Mouse (Mus musculus) G1E (cell line): ENCODE data around the gene S1pr2.

Source experiments
- CTCF ChIP-seq: IDR thresholded peaks from 2 replicates; pipeline ENCODE4 v1.5.1; 2012; ENCODE audit warnings: low read depth, low read length, inconsistent platforms, mixed read lengths
- GATA1 ChIP-seq: IDR thresholded peaks from 2 replicates; pipeline ENCODE4 v1.6.1; 2012; ENCODE audit warnings: borderline replicate concordance, low read length, inconsistent platforms, mixed read lengths
- POLR2AphosphoS5 ChIP-seq: IDR thresholded peaks from 2 replicates; pipeline ENCODE4 v1.6.1; 2012; ENCODE audit warnings: low read depth, low read length, inconsistent platforms; ENCODE audit not compliant: insufficient replicate concordance

DNA sequence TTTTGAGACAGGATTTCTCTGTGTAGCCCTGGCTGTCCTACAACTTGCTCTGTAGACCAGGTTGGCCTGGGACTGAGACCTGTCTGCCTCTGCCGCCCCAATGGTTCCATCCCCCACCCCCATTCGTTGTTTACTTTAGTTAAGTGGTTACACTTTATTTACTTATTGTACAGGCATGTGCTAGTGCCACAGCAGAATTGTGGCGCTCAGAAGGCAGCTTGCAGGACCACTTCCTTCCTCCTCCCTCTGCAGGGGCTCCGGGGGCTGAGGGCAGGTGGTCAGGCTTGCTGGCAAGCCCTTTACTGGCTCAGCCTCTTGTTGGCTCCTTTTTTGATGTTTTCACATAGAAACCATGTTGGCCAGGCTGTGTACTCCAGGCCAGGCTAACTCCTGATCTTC, 40.6 kb upstream of the S1pr2 start:
- no peak for TF ChIP-seq POLR2AphosphoS5
- TF ChIP-seq CTCF, result no peak
- TF ChIP-seq GATA1, result no peak
